Mouse (Mus musculus) WW6 (cell line): Measurements from ENCODE around the gene Rplp1.

Experiments used
- DNase-seq: peaks from one replicate; pipeline ENCODE4 v3.0.0-alpha.2; 2013; ENCODE audit warnings: low read depth, low spot score

Gene Rplp1

DNA sequence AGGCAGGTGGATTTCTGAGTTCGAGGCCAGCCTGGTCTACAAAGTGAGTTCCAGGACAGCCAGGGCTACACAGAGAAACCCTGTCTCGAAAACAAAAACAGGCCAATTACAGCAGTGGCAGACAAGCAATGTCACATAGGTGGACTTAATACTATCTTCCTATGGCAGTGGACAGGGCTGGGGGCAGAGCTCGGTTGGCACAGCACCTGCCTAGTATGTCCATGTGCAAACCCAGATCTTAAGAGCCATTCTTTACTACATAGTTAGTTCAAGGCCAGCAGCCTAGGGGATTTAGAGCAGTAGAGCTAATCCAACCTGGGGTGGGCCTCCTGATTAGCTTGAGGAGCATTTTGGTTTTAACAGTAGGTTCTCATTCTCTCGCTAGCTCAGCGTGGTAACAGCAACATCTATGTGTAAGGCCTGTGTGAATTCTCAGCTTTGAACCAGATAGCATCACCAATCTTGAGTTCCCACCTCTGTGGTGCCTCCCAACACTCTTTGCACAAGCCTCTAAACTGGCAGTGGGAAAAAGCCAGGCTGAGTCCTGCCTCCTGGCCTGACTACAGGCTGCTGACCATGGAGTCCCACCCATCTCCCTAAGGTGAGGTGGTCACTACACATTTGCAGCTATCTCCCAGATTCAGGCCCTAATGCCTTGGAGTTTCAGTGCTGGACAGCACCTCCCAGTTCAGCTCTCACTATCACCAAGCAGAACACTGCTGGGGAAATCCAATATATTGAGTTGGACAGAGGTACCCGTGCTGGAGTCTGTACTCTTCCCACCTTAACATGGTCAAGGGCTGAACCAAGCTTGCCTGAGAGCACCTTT lies 2.8 kb downstream of the Rplp1 start:
- no peak for DNase-seq

DNA sequence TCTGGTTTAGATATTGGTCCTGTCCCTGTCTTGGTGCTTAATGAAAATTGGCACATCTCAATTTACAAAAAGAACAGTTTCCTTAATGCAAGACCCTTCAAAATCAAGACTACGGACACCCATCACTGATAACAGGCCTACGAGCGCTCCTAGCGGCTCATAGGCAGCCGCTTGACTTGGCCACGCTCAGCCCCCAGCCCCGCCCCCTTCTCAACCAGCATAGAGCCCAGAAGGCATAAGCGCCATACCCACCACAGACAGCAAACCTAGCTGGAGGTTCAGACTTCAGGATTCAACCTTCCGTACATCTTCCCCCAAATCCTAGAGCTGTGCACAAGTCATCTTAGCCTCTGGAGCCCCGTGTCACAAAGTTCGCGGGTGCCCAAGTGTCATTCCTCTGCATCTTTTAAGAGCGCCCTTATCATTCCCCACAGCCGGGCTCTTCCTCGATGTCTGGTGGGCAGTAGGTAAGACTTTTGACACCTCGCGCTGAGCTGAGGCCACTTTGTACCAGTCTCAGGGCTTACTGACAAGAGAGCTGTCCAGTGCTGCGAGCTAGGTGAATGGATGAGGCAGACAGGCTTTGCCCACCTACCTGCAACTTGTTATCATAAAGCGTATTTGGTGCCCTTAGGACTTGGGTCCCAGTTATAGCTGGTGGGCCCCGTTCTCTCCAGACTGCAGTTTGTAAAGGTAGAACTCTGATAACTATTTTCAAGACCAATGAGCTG lies 3.7 kb downstream of the Rplp1 start:
- no peak for DNase-seq

GRCm38 (mm10) chr9:61909633-61910032 lies 4.7 kb downstream of the Rplp1 start:
- no peak for DNase-seq

DNA sequence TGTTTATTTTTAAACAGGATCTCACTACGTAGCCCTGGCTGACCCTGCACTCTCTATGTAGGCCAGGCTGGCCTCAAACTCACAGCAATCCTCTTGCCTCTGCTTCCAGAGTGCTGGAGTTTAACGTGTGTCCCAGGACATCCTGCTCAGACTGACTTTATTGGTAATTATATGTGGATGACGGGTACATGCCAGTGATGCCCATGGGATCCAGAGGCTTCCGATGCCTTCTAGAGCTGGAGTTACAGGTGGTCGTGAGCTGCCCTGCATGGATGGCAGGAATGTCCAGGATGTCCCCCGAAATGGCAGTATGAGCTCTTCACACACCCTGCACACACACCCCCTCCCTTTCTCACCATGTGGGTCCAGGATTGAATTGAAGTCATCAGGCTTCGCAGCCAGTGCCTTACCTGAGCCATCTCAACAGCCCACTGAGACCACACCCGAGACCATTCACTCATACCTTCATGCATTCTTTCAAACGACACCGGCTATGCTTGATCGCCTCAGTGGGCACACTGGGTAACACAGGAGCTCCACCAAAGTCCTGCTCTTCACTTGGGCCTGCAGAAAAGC lies 5.4 kb downstream of the Rplp1 start:
- DNase-seq = no peak

- no peak for DNase-seq
These were observed 6.0 kb downstream of the Rplp1 start for GRCm38 (mm10) chr9:61908341-61908740.

- no peak for DNase-seq
These were observed 6.6 kb downstream of the Rplp1 start for GRCm38 (mm10) chr9:61907621-61908295.

DNA sequence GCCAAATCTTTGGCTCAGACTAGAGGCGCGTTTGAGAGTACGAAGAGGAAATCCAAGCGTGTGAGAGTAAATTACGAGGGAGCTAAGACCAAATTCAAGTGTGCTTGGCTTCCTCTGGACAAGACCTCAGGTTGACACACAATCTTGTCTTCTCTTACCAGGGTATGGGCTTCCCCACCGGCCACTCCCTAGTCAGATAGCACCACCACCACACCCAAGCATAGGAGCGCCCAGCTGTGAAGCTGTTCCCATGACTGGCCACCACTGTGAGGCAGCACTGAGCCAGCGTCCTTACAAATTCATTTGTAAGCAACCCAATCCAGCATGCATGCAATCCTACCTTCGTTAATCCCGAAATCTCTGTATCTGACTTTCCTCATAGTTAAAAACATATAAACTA lies 7.4 kb downstream of the Rplp1 start:
- no peak for DNase-seq

- no peak for DNase-seq
These were observed 8.8 kb downstream of the Rplp1 start for GRCm38 (mm10) chr9:61905576-61905975.

- DNase-seq = no peak
These were observed 10.1 kb downstream of the Rplp1 start for GRCm38 (mm10) chr9:61904201-61904600.

GRCm38 (mm10) chr9:61902445-61902844 lies 11.9 kb downstream of the Rplp1 start:
- DNase-seq = no peak

DNA sequence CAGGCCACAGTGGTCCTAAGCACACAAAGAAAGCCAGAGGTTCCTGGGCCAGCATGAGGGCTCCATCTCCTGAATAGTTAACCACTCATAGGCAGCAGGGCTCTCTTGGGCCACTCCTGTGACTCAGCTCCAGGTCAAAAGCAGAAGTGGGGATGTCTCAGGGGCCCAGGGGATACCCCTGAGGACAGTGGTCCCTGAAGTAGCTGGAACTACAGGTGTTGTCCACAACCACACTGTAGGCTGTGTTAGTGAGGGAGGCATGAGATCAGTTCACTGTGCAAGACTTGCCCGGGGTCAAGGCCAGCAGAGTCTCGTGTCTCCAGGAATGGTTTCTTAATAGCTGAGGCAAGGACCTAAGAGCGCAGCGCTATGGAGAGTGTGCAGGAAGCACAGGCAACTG lies 12.8 kb downstream of the Rplp1 start:
- DNase-seq = no peak

DNA sequence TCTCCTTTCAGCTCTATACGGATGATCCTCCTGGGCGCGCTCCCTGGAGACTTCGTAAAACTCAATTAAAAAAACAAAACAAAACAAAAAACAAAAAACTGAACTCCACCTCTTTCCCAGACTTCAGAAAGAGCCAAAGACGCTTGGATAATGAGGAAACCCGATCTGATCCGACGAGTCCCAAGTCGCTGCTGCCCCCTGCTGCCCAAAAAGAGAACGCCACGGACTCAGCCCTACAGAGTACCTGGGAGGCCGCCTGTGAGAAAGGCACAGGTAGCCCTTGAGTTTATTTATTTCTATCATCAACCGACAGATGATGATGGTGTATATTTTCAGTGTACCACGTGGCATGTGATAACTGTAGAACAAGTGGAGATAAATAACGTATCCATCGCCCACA lies 14.5 kb downstream of the Rplp1 start:
- no peak for DNase-seq

GRCm38 (mm10) chr9:61898401-61898800 lies 15.9 kb downstream of the Rplp1 start:
- no peak for DNase-seq

- no peak for DNase-seq
These were observed 19.3 kb downstream of the Rplp1 start for GRCm38 (mm10) chr9:61895014-61895413.

- DNase-seq = no peak
These were observed 24.5 kb downstream of the Rplp1 start for GRCm38 (mm10) chr9:61889855-61890254.

DNA sequence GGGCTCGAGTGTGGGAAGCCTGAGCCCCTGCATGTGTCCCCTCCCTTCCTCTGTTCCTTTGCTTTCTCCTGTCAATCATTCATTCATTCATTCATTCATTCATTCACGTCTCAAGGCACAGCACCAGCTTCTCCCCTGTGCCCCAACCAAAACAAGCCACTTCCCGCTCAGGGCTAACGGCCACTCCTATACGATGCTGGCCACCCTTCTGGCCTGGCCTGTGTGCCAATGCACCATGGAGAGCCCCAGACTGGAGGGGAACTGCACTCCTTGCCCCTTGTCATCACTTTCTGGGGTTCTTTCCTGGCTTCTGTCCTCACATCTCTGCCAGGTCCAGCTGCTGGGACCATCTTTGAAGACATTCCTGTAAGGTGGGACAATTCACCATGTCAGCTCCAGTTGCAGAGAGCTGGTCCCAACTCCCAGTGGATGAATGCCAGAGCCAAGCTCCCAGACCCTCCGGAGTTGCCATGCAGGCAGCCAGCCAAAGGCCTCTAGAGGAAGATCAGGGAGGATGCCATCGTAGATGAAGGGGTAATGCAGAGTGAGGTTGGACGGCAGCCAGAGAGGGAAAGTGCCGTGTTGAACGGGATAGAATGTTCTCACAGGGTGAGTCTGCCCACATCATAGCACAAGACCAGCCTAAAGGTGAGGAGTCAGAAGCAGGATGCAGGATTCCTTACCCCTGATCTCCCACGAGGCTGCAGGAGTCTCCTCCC lies 26.5 kb downstream of the Rplp1 start:
- DNase-seq = no peak

DNA sequence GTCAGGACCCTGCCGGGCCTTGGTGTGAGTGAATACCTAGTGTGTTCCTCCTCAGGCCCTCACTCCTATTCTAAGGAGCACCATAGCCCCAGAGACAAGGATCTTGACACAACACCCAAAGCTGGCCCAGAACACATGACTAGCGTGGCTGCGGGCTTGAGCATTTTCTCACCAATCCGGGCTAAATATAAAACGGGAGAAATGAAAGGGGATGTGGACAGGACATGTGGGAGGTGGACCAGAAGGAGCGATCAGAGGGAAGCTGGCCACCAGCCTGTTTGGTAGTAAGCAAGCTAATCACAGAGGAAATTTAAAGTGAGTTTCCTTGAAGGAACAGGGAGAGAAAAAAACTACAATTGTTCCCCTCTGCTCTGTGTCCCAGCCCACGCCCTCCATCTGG lies 28.4 kb downstream of the Rplp1 start:
- DNase-seq = no peak

GRCm38 (mm10) chr9:61884936-61885335 lies 29.4 kb downstream of the Rplp1 start:
- no peak for DNase-seq

DNA sequence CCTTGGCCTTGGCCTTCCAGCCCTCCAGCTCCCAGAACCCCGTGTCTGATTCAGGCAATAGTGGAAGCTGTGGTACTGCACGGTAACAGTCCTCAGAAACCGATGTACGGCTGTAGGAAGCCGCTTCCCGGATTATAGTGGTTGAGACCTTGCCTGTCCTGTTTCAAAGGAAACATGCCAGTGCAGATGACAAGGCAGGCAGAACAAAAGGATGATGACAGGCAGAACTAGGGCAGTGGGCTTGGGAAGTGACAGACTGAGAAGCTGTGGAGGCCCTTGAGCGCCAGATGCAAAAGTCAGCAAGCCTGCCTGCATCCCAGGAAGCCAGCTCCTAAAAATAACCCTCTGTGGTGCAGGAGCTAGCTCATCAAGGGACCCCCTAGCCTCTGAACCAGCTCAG lies 30.0 kb downstream of the Rplp1 start:
- DNase-seq = no peak

- DNase-seq = no peak
These were observed 32.2 kb downstream of the Rplp1 start for GRCm38 (mm10) chr9:61882179-61882578.

GRCm38 (mm10) chr9:61878889-61879288 lies 35.5 kb downstream of the Rplp1 start:
- peak; percentile 73 for DNase-seq
